Mouse (Mus musculus) gastrocnemius, postnatal 14 days (tissue): Measurements from ENCODE around the gene Usp17le. TPM values are rescaled to one million over a fixed set of nuclear protein-coding genes. Genes with fewer than 3 reads are reported as not detected.
"Not testable (repeated sequence)": the region's sequence is repeated elsewhere in the genome, so short reads cannot be mapped to it uniquely, and the experiment has no call there.

ENCODE experiments used
- DNase-seq: peaks from one replicate; pipeline ENCODE4 v3.0.0; 2021; ENCODE audit warnings: mixed read lengths
- intact Hi-C: fragments of 180-260 bp; cut with DNase I; formaldehyde crosslinking; loops from one replicate; pipeline ENCODE4 v1.15.1; 2025; ENCODE audit warnings: low total_unique reads
- long read RNA-seq, 2 experiments: library from polyadenylated mRNA; stranded (forward); transcript quantifications; one replicate each; pipeline ENCODE4 v2.0.0; 2021
- total RNA-seq, 2 experiments: library from RNA; stranded (reverse); gene quantifications; 2 replicates each; pipeline ENCODE4 v1.2.3; 2021

Gene Usp17le
- total RNA-seq: not detected
- long read RNA-seq, experiment 1: 0 reads
- long read RNA-seq, experiment 2: 0 reads

DNA sequence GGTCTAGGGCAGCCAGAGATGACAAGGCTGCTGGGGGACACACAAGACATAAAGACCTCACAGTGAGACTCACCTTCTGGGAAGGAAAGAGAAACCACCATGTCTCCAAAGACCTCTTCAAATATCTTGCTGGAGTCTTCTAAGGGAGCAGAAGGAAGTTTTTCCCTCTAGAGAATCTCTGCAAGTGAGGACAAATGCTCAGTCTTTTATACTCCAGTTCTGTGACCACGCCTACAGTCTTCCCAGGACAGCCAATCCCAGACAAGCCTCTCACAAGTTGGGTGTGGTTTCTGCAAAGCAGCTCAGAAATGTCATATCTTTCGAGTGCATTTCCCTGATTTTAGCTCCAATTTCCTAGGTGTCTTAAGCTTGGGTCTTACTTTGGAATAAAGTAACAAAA lies at the start of gene Usp17le:
TSS of gene Usp17le (minus strand) at position 101 of the 400 bp plus-strand sequence.
- intact Hi-C loops: not testable (repeated sequence)

DNA sequence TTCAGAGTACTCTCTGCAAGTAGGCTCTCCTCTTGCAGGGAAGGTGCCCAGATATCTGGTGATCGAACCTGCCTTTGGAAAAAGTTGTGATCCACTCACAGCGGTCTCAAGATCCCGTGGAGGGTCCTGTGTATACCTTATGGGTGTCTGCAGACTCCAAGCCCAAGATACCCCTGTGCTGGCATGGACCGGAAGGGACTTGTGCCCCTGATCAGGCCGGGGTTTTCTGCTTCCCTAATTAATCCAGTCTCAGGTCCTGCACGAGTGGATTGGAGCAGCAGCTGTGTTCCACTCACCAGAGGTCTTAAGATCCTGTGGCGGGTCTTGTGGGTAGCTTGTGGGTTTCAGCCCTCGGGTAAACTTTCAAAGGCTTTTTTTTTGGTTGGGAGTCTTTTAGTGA lies 33.1 kb upstream of the Usp17le start:
- DNase-seq, intact Hi-C loops: not testable (repeated sequence)

More for the DNA sequence above, at the start of gene Usp17le:
- DNase-seq: not testable (repeated sequence)

DNA sequence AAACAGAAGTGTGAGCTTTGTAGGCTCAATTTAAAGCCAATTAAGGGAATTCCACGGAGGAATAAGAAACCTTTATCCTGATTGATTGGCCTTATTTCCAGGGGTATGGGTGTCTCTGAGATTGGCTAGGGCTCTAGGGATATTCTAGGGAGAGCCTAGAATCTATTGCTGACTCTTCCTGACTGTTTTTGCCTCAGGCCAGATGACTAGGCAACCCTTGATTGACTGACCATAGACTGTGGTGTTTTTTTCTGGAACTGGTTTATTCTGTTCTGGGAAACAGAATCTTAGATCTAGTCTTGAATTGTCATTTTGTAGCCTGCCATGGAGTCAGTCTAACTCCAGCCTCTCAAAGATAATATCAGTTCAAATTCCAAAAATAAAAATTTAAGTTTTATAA lies 13.5 kb upstream of the Usp17le start:
- no peak for DNase-seq
- intact Hi-C loops: no loop called here

Other genes with a start within 250 kb of the Usp17le start
- gene Olfr651, start 227.3 kb downstream of the Usp17le start, total RNA-seq: not detected
- not detected for gene Olfr652, start 216.6 kb downstream of the Usp17le start, total RNA-seq
- not detected for gene Olfr653, start 200.2 kb downstream of the Usp17le start, total RNA-seq
- gene Olfr654, start 190.4 kb downstream of the Usp17le start, total RNA-seq: not detected
- not detected for gene Olfr655, start 175.7 kb downstream of the Usp17le start, total RNA-seq
- not detected for gene Olfr656, start 163.5 kb downstream of the Usp17le start, total RNA-seq
- not detected for gene Olfr657, start 152.7 kb downstream of the Usp17le start, total RNA-seq
- gene Olfr658, start 130.2 kb downstream of the Usp17le start, total RNA-seq: not detected
- not detected for gene Olfr659, start 110.7 kb downstream of the Usp17le start, total RNA-seq
- gene Olfr661, start 91.0 kb downstream of the Usp17le start, total RNA-seq: not detected
- gene Usp17lb, start 65.1 kb upstream of the Usp17le start, total RNA-seq: not detected
- not detected for gene Usp17la, start 79.5 kb upstream of the Usp17le start, total RNA-seq
- gene Olfr665, start 100.6 kb upstream of the Usp17le start, total RNA-seq: not detected
- not detected for gene Olfr666, start 118.5 kb upstream of the Usp17le start, total RNA-seq
- not detected for gene Olfr667, start 144.0 kb upstream of the Usp17le start, total RNA-seq
- gene Olfr668, start 150.6 kb upstream of the Usp17le start, total RNA-seq: not detected
- gene Olfr669, start 156.8 kb upstream of the Usp17le start, total RNA-seq: not detected
- gene Olfr670, start 185.2 kb upstream of the Usp17le start, total RNA-seq: not detected
- gene Olfr671, start 201.7 kb upstream of the Usp17le start, total RNA-seq: not detected
- gene Olfr672, start 224.6 kb upstream of the Usp17le start, total RNA-seq: not detected